Mouse (Mus musculus) spleen, embryonic (tissue): Measurements from ENCODE around the gene Kidins220.

Experiments used
- CTCF ChIA-PET: fragments of 350-600 bp; sonication (Branson Sonifier 250); formaldehyde crosslinking; loops from one replicate; lab custom pipeline; 2022; lab: Charles Lee

Kidins220 gene

DNA sequence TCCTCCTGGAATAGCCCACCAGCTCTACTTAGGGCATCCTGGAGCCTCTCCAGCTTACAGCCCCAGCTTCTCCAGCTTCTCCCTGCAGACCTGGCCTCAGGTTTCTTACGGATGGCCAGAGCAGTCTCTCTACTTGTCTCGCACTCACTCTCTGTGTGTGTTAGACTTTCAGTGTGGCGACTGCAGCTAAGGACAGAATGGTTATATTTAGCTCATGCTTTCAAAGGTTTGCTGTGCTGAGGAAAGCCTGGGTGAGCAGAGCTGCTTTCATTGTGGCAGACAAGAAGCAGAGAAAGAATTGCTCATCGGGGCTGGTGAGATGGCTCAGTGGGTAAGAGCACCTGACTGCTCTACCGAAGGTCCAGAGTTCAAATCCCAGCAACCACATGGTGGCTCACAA is 46.3 kb downstream of the Kidins220 start:
- CTCF ChIA-PET: no interaction called here

DNA sequence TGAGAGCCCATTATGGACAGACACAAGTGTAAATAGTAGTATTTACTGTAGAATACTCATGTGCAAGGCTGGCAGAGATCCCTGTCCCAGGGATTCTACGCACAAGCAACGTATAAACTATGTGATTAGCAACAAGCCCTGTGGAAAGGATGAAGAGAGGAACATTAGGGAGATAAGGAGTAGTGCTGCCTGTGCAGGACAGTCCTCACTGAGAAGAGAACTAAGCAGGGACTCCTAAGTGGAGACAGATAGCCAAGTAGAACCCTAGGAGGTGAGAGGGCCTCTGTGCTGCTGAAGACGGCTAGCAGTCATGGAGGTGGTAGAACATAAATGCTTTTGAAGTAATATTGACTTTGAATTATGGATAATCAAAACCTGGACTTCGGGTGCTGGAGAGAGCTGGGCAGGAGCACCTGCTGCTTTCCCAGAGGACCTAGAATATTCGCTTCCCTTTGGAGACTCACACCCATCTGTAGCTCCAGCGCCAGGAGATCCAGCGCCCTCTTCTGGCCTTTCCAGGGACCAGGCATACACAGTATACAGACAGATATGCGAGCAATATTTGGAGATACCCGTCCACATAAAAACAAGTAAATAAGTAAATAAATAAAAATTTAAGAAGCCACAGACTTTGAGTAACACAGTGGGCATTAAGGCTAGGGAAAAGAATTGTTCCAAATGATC is 50.3 kb downstream of the Kidins220 start:
- CTCF ChIA-PET: no interaction called here

- CTCF ChIA-PET: interaction anchor here (0.6 to 0.7 kb wide), 2 partner anchors 12 to 1428 kb away, joined by 3 to 8 read pairs; no protein-coding TSS in a partner anchor
Measured at GRCm38 (mm10) chr12:25026308-25026707, 51.6 kb downstream of the Kidins220 start.

- CTCF ChIA-PET: interaction anchor here (0.9 kb wide), 1 partner anchor 1199 kb away, joined by 4 read pairs; no protein-coding TSS in a partner anchor
Measured at GRCm38 (mm10) chr12:25027416-25027815, 52.7 kb downstream of the Kidins220 start.

- CTCF ChIA-PET: no interaction called here
Measured at GRCm38 (mm10) chr12:25033662-25034337, 59.1 kb downstream of the Kidins220 start.

- CTCF ChIA-PET: interaction anchor here (0.6 kb wide), 1 partner anchor 337 kb away, joined by 6 read pairs; no protein-coding TSS in a partner anchor
Measured at GRCm38 (mm10) chr12:25034338-25034953, 59.7 kb downstream of the Kidins220 start.

DNA sequence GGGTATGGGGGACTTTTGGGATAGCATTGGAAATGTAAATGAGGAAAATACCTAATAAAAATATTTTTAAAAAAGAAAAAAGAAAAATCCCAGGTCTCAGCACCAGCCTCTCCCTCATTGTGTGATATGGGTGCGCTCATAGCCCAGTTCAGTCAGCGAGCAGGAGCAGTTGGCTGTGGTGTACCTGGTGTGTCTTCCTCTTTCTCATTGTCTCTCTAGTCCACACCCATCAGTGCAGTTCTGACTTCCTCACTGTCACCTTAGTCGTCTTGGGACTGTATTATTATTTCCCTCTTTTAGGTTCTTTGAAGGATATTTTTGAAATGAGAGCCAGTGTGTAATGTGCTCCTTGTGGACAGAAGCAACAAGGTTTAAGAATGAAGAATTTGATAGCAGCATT is 61.3 kb downstream of the Kidins220 start:
- CTCF ChIA-PET: interaction anchor here (0.6 to 0.7 kb wide), 2 partner anchors 8 to 168 kb away, joined by 3 read pairs; no protein-coding TSS in a partner anchor

- CTCF ChIA-PET: no interaction called here
Measured at GRCm38 (mm10) chr12:25037222-25037621, 62.5 kb downstream of the Kidins220 start.

DNA sequence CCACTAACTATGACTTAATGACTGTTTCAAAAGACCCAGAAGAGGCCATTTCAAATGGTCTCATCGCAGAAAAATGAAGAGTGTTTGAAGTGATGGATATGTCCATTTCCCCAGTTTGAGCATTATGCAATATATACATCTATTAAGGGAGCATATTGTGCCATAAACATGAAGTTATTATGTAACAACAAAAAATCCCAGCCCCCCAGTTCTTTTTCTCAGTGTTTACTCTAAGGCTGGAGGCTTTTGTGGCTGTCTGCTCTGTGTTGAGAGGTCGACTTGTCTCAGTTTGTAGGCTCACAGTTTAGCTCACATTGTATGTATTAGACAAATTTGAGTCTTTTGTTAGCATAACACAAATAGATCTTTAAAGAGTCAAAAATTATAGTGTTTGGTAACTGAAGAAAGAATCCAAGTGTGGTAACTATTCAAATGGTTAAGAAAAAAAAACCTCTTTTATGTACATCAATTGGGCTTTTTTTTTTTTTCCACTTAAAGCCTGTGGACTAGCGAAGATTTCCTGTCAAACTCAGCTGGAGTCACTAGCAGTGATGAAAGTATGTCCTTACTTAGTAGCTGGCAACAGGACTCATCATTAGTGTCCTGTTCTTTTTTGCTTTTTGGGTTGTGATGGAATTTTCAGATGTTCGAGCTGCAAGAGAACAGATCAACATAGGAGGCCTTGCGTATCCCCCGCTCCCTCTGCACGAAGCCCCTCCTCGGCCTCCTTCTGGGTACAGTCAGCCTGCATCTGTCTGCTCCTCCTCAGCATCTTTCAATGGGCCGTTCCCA is 63.2 kb downstream of the Kidins220 start:
- CTCF ChIA-PET: interaction anchor here (0.5 kb wide), 1 partner anchor 25 kb away, joined by 6 read pairs; no protein-coding TSS in a partner anchor

DNA sequence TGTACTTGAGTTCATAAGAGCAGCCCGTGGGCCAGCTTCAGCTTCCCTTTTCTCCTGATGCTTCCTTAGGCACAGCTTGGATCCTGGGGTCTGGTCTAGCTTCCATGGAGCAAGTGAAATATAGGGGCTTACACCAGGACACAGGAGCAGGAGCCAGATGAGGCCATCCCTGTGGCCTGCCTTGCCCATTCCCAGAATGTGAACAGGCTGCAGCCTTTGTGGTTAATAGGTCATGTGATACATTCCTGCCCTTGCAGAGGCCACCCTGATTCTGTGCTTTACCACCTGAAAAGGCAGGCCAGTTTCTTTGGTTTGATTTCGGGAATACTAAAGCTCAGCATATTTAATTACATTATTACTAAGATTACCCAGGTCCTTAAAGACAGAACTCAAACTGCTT is 69.3 kb downstream of the Kidins220 start:
- CTCF ChIA-PET: no interaction called here

DNA sequence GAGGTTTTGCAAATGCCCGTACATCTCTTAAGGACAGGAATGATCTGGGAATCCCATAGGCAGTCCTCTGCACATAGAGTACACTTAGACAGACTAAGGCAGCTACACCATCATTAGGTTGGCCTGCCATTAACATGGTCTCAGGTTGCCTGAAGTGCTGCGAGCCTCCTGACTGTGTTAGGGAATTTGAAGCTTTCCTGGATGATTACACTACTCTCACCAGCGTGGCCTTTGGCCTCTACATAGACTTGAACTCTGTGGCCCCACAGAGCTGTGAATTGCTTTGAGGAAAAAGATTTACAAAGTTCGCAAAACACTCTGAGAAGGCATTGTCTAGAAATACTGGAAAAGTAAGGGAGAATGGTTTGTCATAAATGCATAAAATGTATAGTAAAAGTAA is 69.9 kb downstream of the Kidins220 start:
- CTCF ChIA-PET: no interaction called here

GRCm38 (mm10) chr12:25049253-25049652 is 74.5 kb downstream of the Kidins220 start:
- CTCF ChIA-PET: no interaction called here

DNA sequence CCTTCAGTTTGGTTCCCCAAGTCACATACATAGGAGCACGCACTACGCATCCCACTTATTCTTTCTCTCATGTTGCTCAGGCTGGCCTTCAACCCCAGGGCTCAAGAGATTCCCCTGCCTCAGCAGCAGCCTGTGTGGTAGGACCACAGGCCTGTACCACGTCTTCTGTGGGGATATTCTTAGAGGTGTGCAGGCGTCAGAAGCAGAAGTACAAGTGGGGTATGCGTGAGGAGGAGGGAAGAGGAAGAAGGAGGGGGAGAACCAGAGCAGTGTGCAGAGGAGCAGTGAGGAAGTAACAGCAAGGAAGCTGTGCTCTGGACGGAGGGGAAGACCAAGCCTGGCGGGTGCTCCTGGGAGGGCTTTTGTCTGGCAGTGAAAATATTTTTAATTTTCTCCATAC is 79.8 kb downstream of the Kidins220 start:
- CTCF ChIA-PET: no interaction called here

GRCm38 (mm10) chr12:25054963-25055362 is 80.2 kb downstream of the Kidins220 start:
- CTCF ChIA-PET: no interaction called here

DNA sequence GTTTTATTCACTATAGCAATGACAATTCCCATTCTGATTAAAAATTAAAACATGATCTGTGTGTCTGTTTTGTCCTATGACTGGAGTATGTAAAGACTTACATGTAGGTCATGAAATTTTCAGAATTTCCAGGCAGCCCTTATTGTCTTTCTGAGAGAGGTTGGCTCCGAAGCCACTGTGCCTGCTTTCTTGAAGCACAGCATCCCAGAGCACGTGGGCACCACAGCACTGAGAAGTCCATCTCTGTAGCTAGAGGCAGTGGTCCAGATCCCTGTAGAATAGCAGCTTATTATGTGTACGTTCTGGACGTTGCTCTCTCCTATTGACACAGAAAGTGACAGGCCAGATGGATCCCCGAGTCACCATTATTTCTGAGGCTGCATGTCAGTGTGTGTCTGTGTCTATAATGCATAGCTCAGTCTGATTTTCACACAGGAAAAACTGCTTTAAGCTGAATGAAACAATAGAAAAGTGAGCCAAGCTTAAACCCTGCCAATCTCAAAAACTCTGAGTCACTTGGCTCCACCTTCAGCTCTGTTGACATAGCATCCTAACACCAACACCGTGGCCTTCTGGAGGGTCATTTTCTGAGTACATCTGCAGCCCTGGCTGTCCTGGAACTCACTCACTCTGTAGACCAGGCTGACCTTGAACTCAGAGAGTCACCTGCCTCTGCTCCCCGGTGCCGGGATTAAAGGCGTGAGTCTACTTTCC is 84.9 kb downstream of the Kidins220 start:
- CTCF ChIA-PET: no interaction called here

DNA sequence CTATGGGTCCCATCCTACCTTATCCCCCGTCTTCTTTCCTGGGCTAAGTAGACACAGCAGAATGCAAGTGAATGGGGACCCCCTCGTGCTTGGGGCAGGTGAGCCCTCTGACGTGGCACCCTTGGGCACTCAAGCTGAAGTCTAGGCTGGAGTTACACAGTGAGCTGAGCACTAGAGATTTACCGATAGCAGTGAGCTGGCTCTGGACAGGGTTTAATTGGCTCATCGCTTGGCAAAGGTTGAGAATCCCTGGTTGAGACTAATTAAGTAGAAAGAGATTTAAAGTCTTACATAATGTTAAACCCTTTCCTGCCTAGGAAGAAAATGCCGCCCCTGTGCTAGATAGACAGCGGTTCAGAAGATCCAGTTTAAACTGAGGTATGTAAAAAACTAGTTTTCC is 86.2 kb downstream of the Kidins220 start:
- CTCF ChIA-PET: no interaction called here

DNA sequence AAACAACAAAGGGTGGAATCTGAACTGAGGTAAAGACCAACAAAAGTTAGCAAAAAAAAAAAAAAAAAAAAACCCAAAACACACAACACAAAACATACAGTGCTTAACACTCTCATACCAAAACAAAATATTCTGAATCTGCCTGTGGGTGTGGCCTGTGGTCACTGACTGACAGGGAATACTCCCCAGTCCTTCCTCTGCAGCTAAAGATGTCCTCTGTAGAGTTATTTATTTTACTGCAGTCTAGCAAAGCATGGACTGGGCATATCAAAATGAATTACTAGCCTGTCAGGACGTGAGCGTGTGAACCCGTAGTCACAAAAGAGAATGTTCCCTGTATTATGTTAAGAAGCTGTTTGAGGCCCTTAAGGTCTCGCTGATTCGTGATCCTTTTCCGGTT is 87.5 kb downstream of the Kidins220 start:
- CTCF ChIA-PET: interaction anchor here (0.7 kb wide), 1 partner anchor 24 kb away, joined by 6 read pairs; no protein-coding TSS in a partner anchor

GRCm38 (mm10) chr12:25073374-25073773 is 98.6 kb downstream of the Kidins220 start:
- CTCF ChIA-PET: interaction anchor here (0.7 kb wide), 1 partner anchor 1026 kb away, joined by 5 read pairs; no protein-coding TSS in a partner anchor

DNA sequence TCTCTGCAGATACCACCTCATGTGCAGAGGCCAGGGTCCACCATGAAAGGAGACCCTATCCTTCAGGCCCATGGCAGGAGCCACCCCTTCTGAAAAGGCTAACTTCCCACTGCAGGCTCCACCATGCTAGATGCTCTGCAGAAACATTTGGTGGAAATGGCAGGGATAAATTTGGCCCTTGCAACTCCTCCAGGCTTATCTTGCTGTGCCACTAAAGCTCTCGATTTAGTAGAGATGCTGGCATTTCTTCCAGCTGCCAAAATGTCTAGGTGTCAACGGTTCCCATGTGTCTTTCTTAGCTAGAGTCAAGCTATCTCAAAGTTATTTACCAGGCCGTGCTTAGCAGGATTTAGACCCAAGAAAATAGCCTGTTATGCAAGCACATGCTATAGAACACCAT is 99.6 kb downstream of the Kidins220 start:
- CTCF ChIA-PET: interaction anchor here (0.7 kb wide), 1 partner anchor 9 kb away, joined by 3 read pairs; no protein-coding TSS in a partner anchor

- CTCF ChIA-PET: no interaction called here
Measured at GRCm38 (mm10) chr12:25083260-25084178, 108.8 kb downstream of the Kidins220 start.
